Comparison of ENCODE assay signal across 21 mouse cellular contexts in the genomic region with DNA sequence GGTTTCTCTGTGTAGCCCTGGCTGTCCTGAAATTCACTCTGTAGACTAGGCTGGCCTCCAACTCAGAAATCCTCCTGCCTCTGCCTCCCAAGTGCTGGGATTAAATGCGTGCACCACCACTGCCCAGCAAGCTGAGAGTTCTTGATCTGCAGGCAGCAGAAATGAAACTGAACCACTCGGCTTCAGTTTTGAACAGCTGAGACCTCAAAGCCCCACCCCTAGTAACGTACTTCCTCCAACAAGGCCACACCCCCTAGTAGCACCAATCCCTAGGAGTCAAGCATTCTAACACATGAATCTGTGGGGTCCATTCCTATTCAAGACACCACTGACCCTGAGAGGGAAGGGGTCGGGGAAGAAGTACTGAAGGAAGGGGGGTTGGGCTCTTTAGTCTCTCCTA. TPM values are rescaled to one million over a fixed set of nuclear protein-coding genes. Genes with fewer than 3 reads are reported as not detected.
DNase-seq lines count a peak whose midpoint lies in the region; ATAC-seq and TF ChIP-seq lines count a peak whose summit lies in the region.
"Had no signal": no experiment of that assay in that cellular context is flagged by ENCODE, and none has a peak within 500 bp of the region (broad histone marks: within the 10 kb centered on the region; RNA-seq: fewer than 3 reads in every experiment).

No protein-coding gene starts in this region.

- H3K27ac ChIP-seq in gastrocnemius, adult 2 months, result no peak overlapping the region
- H3K27ac ChIP-seq: embryonic facial prominence, embryonic 12.5 days; heart, embryonic 10.5 days; hindbrain, embryonic 12.5 days; hindbrain, postnatal 0 days; intestine, embryonic 15.5 days had no signal

- peak; percentile 75 for DNase-seq in ES-CJ7 (ENCODE audit: low read depth, low spot score)
- peak; percentile 40 for DNase-seq in induced T-regulatory cell, adult 2 months (ENCODE audit: low read depth)
- no peak for DNase-seq in adrenal gland, adult 18-20 months (ENCODE audit: low spot score in 2 of 2)
- no peak for DNase-seq in gastrocnemius, adult 2 months
- DNase-seq in retina, postnatal 1 day, result no peak
- DNase-seq: adrenal gland, postnatal 14 days; cerebellum, adult 11-12 months; cerebellum, adult 9-10 months; cerebellum, postnatal 25 days; gastrocnemius, postnatal 14 days; heart, postnatal 10 days; heart, postnatal 4 days; kidney, adult 18-20 months had no signal

- H3K4me1 ChIP-seq in megakaryocyte, embryonic 14.5 days, result peaks cover 22% of the 10 kb centered on the region

- no peaks in the 10 kb centered on the region for H3K36me3 ChIP-seq in megakaryocyte, embryonic 14.5 days (replicated peaks; ENCODE audit: low read length)
- H3K36me3 ChIP-seq: embryonic facial prominence, embryonic 12.5 days; heart, embryonic 10.5 days; hindbrain, embryonic 12.5 days; intestine, embryonic 15.5 days had no signal

- peaks cover 51% of the 10 kb centered on the region for H3K27me3 ChIP-seq in megakaryocyte, embryonic 14.5 days (replicated peaks)
- H3K27me3 ChIP-seq: intestine, embryonic 15.5 days had no signal

- H3K9me3 ChIP-seq in megakaryocyte, embryonic 14.5 days, result peaks cover 28% of the 10 kb centered on the region
- H3K9me3 ChIP-seq: embryonic facial prominence, embryonic 12.5 days; heart, embryonic 10.5 days; hindbrain, embryonic 12.5 days; intestine, embryonic 15.5 days had no signal

- no peak for TF ChIP-seq CTCF in gastrocnemius, adult 2 months (IDR thresholded peaks at IDR 0.05)

- H3K4me3 ChIP-seq in megakaryocyte, embryonic 14.5 days (replicated peaks), result peak overlapping the region; percentile 7
- H3K4me3 ChIP-seq in gastrocnemius, adult 2 months, result no peak overlapping the region
- H3K4me3 ChIP-seq: embryonic facial prominence, embryonic 12.5 days; heart, embryonic 10.5 days; hindbrain, embryonic 12.5 days; intestine, embryonic 15.5 days had no signal

- ATAC-seq in megakaryocyte, adult 5-6 weeks (ENCODE audit: poor library complexity, severe bottlenecking), result no peak
- ATAC-seq: forebrain, embryonic 16.5 days; hindbrain, postnatal 0 days; intestine, embryonic 15.5 days had no signal

- intact Hi-C loops in gastrocnemius, adult 2 months (cut with DNase I), result no loop called here

RNA-seq across cellular contexts. Expression of gene Fam222a, which starts 50.8 kb away (rescaled TPM):
- polyA plus RNA-seq in megakaryocyte, embryonic 14.5 days (2012; ENCODE audit: insufficient read depth, low replicate concordance), result 0.34 and 9.8 TPM in 2 replicates
- 0.16 and 0.22 TPM in 2 replicates for total RNA-seq in megakaryocyte, adult 5-6 weeks (2015)
- 0.11 and 0.69 TPM in 2 replicates for total RNA-seq in megakaryocyte, adult 5-6 weeks (2017)
- 10 to 100 TPM; 62.7 to 76.0 TPM for total RNA-seq in adrenal gland, adult 18-20 months (2021)
- total RNA-seq in gastrocnemius, adult 2 months (2021), result 1 to 10 TPM in 1 of 2 experiments, under 1 TPM in 1; 0.18 to 1.1 TPM

Comparison
In these comparisons a context has a peak if more than half of its experiments do, and no peak if none do; other contexts are left out.
1. DNase-seq: peak in ES-CJ7 (single experiment) and induced T-regulatory cell, adult 2 months (single experiment); none in adrenal gland, adult 18-20 months (0 of 2), gastrocnemius, adult 2 months (single experiment) and retina, postnatal 1 day (single experiment).
2. RNA of gene Fam222a, which starts 50.8 kb away (total RNA-seq): 62.7 to 76.0 TPM in adrenal gland, adult 18-20 months; 0.18 to 1.1 TPM in gastrocnemius, adult 2 months and 0.11 to 0.69 TPM in megakaryocyte, adult 5-6 weeks; every median in the first group is over 10 times any median in the second.